Mouse (Mus musculus): ENCODE data around the gene Cebpb.

DNA sequence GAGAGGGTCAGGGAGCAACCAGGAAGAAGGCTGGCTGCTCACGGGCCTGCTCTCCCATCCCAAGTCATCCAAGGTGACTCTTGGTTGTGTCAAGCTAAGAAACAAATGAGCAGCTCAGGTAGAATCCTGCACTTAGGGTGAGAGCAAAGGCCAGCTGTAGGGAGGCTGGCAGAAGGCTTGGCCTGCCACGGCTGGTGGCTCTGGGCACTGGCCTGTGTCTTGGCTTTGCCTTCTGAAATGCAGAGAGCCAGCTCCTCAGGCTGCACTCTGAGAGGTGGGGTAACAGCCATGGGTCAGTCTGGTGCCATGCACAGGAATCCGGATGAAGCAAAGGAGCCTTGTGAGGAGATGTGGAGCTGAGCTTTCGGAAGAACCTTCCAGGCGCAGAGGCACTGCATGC, 20.3 kb upstream of the Cebpb start:
- TF ChIP-seq POLR2A (IDR thresholded peaks at IDR 0.05; ENCODE audit: borderline replicate concordance, extremely low read depth, insufficient read depth, insufficient read length, poor library complexity, severe bottlenecking) = no peak
- no peak for TF ChIP-seq CTCF (IDR thresholded peaks at IDR 0.05; ENCODE audit: borderline replicate concordance, extremely low read depth, insufficient read depth, insufficient read length)

Measured in brain, embryonic 14.5 days (tissue).